Mouse (Mus musculus) left cerebral cortex, adult 9 months (tissue): ENCODE data around the gene Stag1.
"Not testable (repeated sequence)": the region's sequence is repeated elsewhere in the genome, so short reads cannot be mapped to it uniquely, and the experiment has no call there.

Experiments used
- DNase-seq, 2 experiments: peaks; one replicate each; pipeline ENCODE4 v3.0.0; 2022; ENCODE audit warnings: low spot score in 2 of 2

Stag1 gene

GRCm38 (mm10) chr9:100682285-100682684, 84.7 kb downstream of the Stag1 start:
- DNase-seq: no peak

- peak; percentile 39 to 45 for DNase-seq
Measured at GRCm38 (mm10) chr9:100685769-100686487, 88.3 kb downstream of the Stag1 start.

GRCm38 (mm10) chr9:100689765-100690316, 92.2 kb downstream of the Stag1 start:
- DNase-seq: no peak

- no peak for DNase-seq
Measured at GRCm38 (mm10) chr9:100692239-100692638, 94.6 kb downstream of the Stag1 start.

- DNase-seq: peak in 1 of 2 experiments; percentile 9
Measured at GRCm38 (mm10) chr9:100696537-100696936, 98.9 kb downstream of the Stag1 start.

GRCm38 (mm10) chr9:100707644-100708043, 110.0 kb downstream of the Stag1 start:
- no peak for DNase-seq

GRCm38 (mm10) chr9:100711665-100712064, 114.1 kb downstream of the Stag1 start:
- no peak for DNase-seq

GRCm38 (mm10) chr9:100724832-100725231, 127.2 kb downstream of the Stag1 start:
- not testable (repeated sequence) for DNase-seq

- no peak for DNase-seq
Measured at GRCm38 (mm10) chr9:100731839-100732238, 134.2 kb downstream of the Stag1 start.

GRCm38 (mm10) chr9:100733907-100734440, 136.4 kb downstream of the Stag1 start:
- peak in 1 of 2 experiments; percentile 11 for DNase-seq

- DNase-seq: no peak
Measured at GRCm38 (mm10) chr9:100735993-100736645, 138.5 kb downstream of the Stag1 start.

- no peak for DNase-seq
Measured at GRCm38 (mm10) chr9:100736646-100737031, 139.0 kb downstream of the Stag1 start.

GRCm38 (mm10) chr9:100777238-100777637, 179.6 kb downstream of the Stag1 start:
- not testable (repeated sequence) for DNase-seq

GRCm38 (mm10) chr9:100865984-100866383, 268.4 kb downstream of the Stag1 start:
- no peak for DNase-seq

GRCm38 (mm10) chr9:100869635-100870034, 272.0 kb downstream of the Stag1 start:
- no peak for DNase-seq

- no peak for DNase-seq
Measured at GRCm38 (mm10) chr9:100896111-100896510, 298.5 kb downstream of the Stag1 start.

GRCm38 (mm10) chr9:100898042-100898441, 300.4 kb downstream of the Stag1 start:
- DNase-seq: no peak

- no peak for DNase-seq
Measured at GRCm38 (mm10) chr9:100910352-100910751, 312.8 kb downstream of the Stag1 start.

GRCm38 (mm10) chr9:100917111-100917510, 319.5 kb downstream of the Stag1 start:
- peak; percentile 22 to 68 for DNase-seq

- no peak for DNase-seq
Measured at GRCm38 (mm10) chr9:100926629-100927028, 329.0 kb downstream of the Stag1 start.

- no peak for DNase-seq
Measured at GRCm38 (mm10) chr9:100942042-100942441, 344.4 kb downstream of the Stag1 start.

GRCm38 (mm10) chr9:100944677-100945365, 347.2 kb downstream of the Stag1 start:
- DNase-seq: no peak
